Mouse (Mus musculus) liver, embryonic 16.5 days (tissue): Measurements from ENCODE around the gene Carmil1. TPM values are rescaled to one million over a fixed set of nuclear protein-coding genes. Genes with fewer than 3 reads are reported as not detected.

ENCODE experiments used
- ATAC-seq: fragments of 200-750 bp; cut with Nextera tagmentation; 2 replicates; pipeline ENCODE4 v1.8.0; 2017; ENCODE audit warnings: low read depth, mild to moderate bottlenecking, moderate number of reproducible peaks, moderate library complexity
- H3K27ac ChIP-seq: fragments of 300-500 bp; sonication (generic); 2 replicates; pipeline ENCODE4 v1.5.1; 2014; ENCODE audit warnings: mild to moderate bottlenecking, low read length
- H3K27me3 ChIP-seq: fragments of 300-500 bp; sonication (generic); 2 replicates; pipeline ENCODE4 v1.6.1; 2014; ENCODE audit warnings: low read depth, low read length, mixed read lengths; ENCODE audit not compliant: control insufficient read depth, insufficient read depth
- H3K36me3 ChIP-seq: fragments of 300-500 bp; sonication (generic); 2 replicates; pipeline ENCODE4 v1.6.1; 2014; ENCODE audit warnings: mild to moderate bottlenecking; ENCODE audit not compliant: control insufficient read depth, insufficient read depth
- H3K4me1 ChIP-seq: fragments of 300-500 bp; sonication (generic); 2 replicates; pipeline ENCODE4 v1.6.1; 2014; ENCODE audit warnings: low read depth, low read length, mixed read lengths; ENCODE audit not compliant: control insufficient read depth
- H3K4me2 ChIP-seq: fragments of 300-500 bp; sonication (generic); 2 replicates; pipeline ENCODE4 v1.6.1; 2014; ENCODE audit warnings: low read depth, low read length, mixed read lengths
- H3K4me3 ChIP-seq: fragments of 300-500 bp; sonication (generic); 2 replicates; pipeline ENCODE4 v1.5.1; 2014; ENCODE audit warnings: low read depth, mild to moderate bottlenecking, low read length
- H3K9ac ChIP-seq: fragments of 300-500 bp; sonication (generic); 2 replicates; pipeline ENCODE4 v1.6.1; 2014; ENCODE audit warnings: low read depth, low read length
- H3K9me3 ChIP-seq: fragments of 300-500 bp; sonication (generic); replicated peaks from 2 replicates; pipeline ENCODE4 v1.6.1; 2016; ENCODE audit warnings: low read length; ENCODE audit not compliant: control insufficient read depth
- WGBS: fragments of 180-500 bp; shearing (Covaris S2); extraction: QIAGEN DNeasy Blood & Tissue Kit; methylation state at CpG from one replicate; pipeline ENCODE4 v1.1.7; 2014; ENCODE audit not compliant: insufficient replicate concordance; 5-methylcytosine and 5-hydroxymethylcytosine counted together
- polyA plus RNA-seq: library from polyadenylated mRNA; unstranded; fragments of >200 nt; fragmentation: Nextera tagmentation; extraction: Ambion mirVana; gene quantifications from 2 replicates; pipeline ENCODE4 v1.2.1, GENCODE M21; 2015

Gene Carmil1
- polyA plus RNA-seq, 1 experiment from 2014 or later: 5.4 TPM

GRCm38 (mm10) chr13:24264760-24265159 lies 15.8 kb downstream of the Carmil1 start:
- ATAC-seq: no peak
- Histone ChIP-seq H3K4me2 (no peak overlapping the region), H3K27ac (no peak overlapping the region), H3K9me3 (no peaks in the 10 kb centered on the region), H3K4me3 (no peak overlapping the region), H3K36me3 (no peaks in the 10 kb centered on the region), H3K9ac (no peak overlapping the region), H3K27me3 (no peaks in the 10 kb centered on the region), H3K4me1 (no peaks in the 10 kb centered on the region; the same call in none of the 2 replicates)
- 29% methylated on average over 5 of the region's 5 CpGs for WGBS

- Histone ChIP-seq H3K4me3 (no peak overlapping the region), H3K9ac (no peak overlapping the region), H3K4me2 (no peak overlapping the region), H3K36me3 (no peaks in the 10 kb centered on the region), H3K27ac (no peak overlapping the region), H3K9me3 (no peaks in the 10 kb centered on the region), H3K4me1 (no peaks in the 10 kb centered on the region; the same call in none of the 2 replicates), H3K27me3 (no peaks in the 10 kb centered on the region)
- WGBS: 62% methylated on average over 4 of the region's 4 CpGs
- ATAC-seq: no peak
Measured at GRCm38 (mm10) chr13:24263560-24263959, 17.0 kb downstream of the Carmil1 start.

- no peak overlapping the region for H3K9ac ChIP-seq
- 43% methylated on average over 10 of the region's 10 CpGs for WGBS
- no peaks in the 10 kb centered on the region for H3K4me1 ChIP-seq
- H3K36me3 ChIP-seq: no peaks in the 10 kb centered on the region
- no peaks in the 10 kb centered on the region for H3K27me3 ChIP-seq
- no peak overlapping the region for H3K4me2 ChIP-seq
- no peak overlapping the region for H3K27ac ChIP-seq
- ATAC-seq: no peak
- H3K4me3 ChIP-seq: no peak overlapping the region
- no peaks in the 10 kb centered on the region for H3K9me3 ChIP-seq
Measured at GRCm38 (mm10) chr13:24260751-24261591, 19.6 kb downstream of the Carmil1 start.

GRCm38 (mm10) chr13:24257809-24258208 lies 22.8 kb downstream of the Carmil1 start:
- Histone ChIP-seq H3K36me3 (no peaks in the 10 kb centered on the region), H3K4me3 (no peak overlapping the region), H3K27me3 (no peaks in the 10 kb centered on the region), H3K4me1 (no peaks in the 10 kb centered on the region), H3K4me2 (no peak overlapping the region), H3K9me3 (no peaks in the 10 kb centered on the region), H3K9ac (no peak overlapping the region), H3K27ac (no peak overlapping the region)
- ATAC-seq: no peak
- 62% methylated on average over 6 of the region's 6 CpGs for WGBS

- H3K27ac ChIP-seq: no peak overlapping the region
- no peak overlapping the region for H3K4me3 ChIP-seq
- H3K4me1 ChIP-seq: no peaks in the 10 kb centered on the region
- H3K9me3 ChIP-seq: no peaks in the 10 kb centered on the region
- no peak overlapping the region for H3K9ac ChIP-seq
- no peak overlapping the region for H3K4me2 ChIP-seq
- no peaks in the 10 kb centered on the region for H3K27me3 ChIP-seq
- no peaks in the 10 kb centered on the region for H3K36me3 ChIP-seq
- 7% methylated on average over 2 of the region's 2 CpGs for WGBS
- ATAC-seq: peak; percentile 53; the same call in 1 of the 2 replicates
Measured at GRCm38 (mm10) chr13:24253989-24254388, 26.6 kb downstream of the Carmil1 start.

GRCm38 (mm10) chr13:24253551-24253950 lies 27.0 kb downstream of the Carmil1 start:
- Histone ChIP-seq H3K36me3 (no peaks in the 10 kb centered on the region), H3K27ac (no peak overlapping the region), H3K4me2 (no peak overlapping the region), H3K9ac (no peak overlapping the region), H3K9me3 (no peaks in the 10 kb centered on the region), H3K27me3 (no peaks in the 10 kb centered on the region), H3K4me1 (no peaks in the 10 kb centered on the region), H3K4me3 (no peak overlapping the region)
- ATAC-seq: no peak
- WGBS: 77% methylated on average over 3 of the region's 3 CpGs

GRCm38 (mm10) chr13:24251236-24251635 lies 29.4 kb downstream of the Carmil1 start:
- Histone ChIP-seq H3K27me3 (no peaks in the 10 kb centered on the region), H3K9me3 (no peaks in the 10 kb centered on the region), H3K9ac (no peak overlapping the region), H3K36me3 (no peaks in the 10 kb centered on the region), H3K4me2 (no peak overlapping the region), H3K27ac (no peak overlapping the region), H3K4me1 (no peaks in the 10 kb centered on the region), H3K4me3 (no peak overlapping the region)
- ATAC-seq: no peak
- 76% methylated on average over 7 of the region's 7 CpGs for WGBS

GRCm38 (mm10) chr13:24247928-24248327 lies 32.7 kb downstream of the Carmil1 start:
- no peak overlapping the region for H3K27ac ChIP-seq
- ATAC-seq: no peak
- no peaks in the 10 kb centered on the region for H3K4me1 ChIP-seq
- no peaks in the 10 kb centered on the region for H3K36me3 ChIP-seq
- no peaks in the 10 kb centered on the region for H3K27me3 ChIP-seq
- no peak overlapping the region for H3K4me2 ChIP-seq
- H3K4me3 ChIP-seq: no peak overlapping the region
- H3K9ac ChIP-seq: no peak overlapping the region
- WGBS: 51% methylated on average over 5 of the region's 5 CpGs
- no peaks in the 10 kb centered on the region for H3K9me3 ChIP-seq

- Histone ChIP-seq H3K4me1 (no peaks in the 10 kb centered on the region), H3K9me3 (no peaks in the 10 kb centered on the region), H3K4me2 (no peak overlapping the region), H3K27me3 (no peaks in the 10 kb centered on the region), H3K9ac (no peak overlapping the region), H3K27ac (no peak overlapping the region), H3K36me3 (no peaks in the 10 kb centered on the region), H3K4me3 (no peak overlapping the region)
- 68% methylated on average over 3 of the region's 3 CpGs for WGBS
- no peak for ATAC-seq
Measured at GRCm38 (mm10) chr13:24247441-24247840, 33.2 kb downstream of the Carmil1 start.
